Mouse (Mus musculus) G1E (cell line): ENCODE measurements around the gene Pi4kb.

Experiments
- CTCF ChIP-seq: IDR thresholded peaks from 2 replicates; pipeline ENCODE4 v1.5.1; 2012; ENCODE audit warnings: low read depth, low read length, inconsistent platforms, mixed read lengths
- GATA1 ChIP-seq: IDR thresholded peaks from 2 replicates; pipeline ENCODE4 v1.6.1; 2012; ENCODE audit warnings: borderline replicate concordance, low read length, inconsistent platforms, mixed read lengths
- POLR2AphosphoS5 ChIP-seq: IDR thresholded peaks from 2 replicates; pipeline ENCODE4 v1.6.1; 2012; ENCODE audit warnings: low read depth, low read length, inconsistent platforms; ENCODE audit not compliant: insufficient replicate concordance
- TAL1 ChIP-seq: conservative IDR thresholded peaks from 2 replicates; pipeline ENCODE4 v1.6.1; 2012; ENCODE audit warnings: low read depth, low read length, inconsistent platforms, mixed read lengths

GRCm38 (mm10) chr3:94932809-94933564 lies 41.5 kb upstream of the Pi4kb start, which contains the start of gene Selenbp1:
- TF ChIP-seq CTCF, result no peak
- no peak for TF ChIP-seq TAL1
- TF ChIP-seq GATA1, result no peak
- no peak; the same call in 1 of the 2 replicates for TF ChIP-seq POLR2AphosphoS5
